Mouse (Mus musculus) kidney, embryonic 16.5 days (tissue): ENCODE results near the gene Smok3b. TPM values are rescaled to one million over a fixed set of nuclear protein-coding genes. Genes with fewer than 3 reads are reported as not detected.
"Not testable (repeated sequence)": the region's sequence is repeated elsewhere in the genome, so short reads cannot be mapped to it uniquely, and the experiment has no call there.

ENCODE experiments used
- ATAC-seq: fragments of 200-750 bp; cut with Nextera tagmentation; 2 replicates; pipeline ENCODE4 v1.8.0; 2017; ENCODE audit warnings: moderate TSS enrichment; ENCODE audit not compliant: low FRiP score, low TSS enrichment
- H3K27ac ChIP-seq: fragments of 300-500 bp; sonication (generic); 2 replicates; pipeline ENCODE4 v1.5.1; 2014; ENCODE audit warnings: low read length
- H3K27me3 ChIP-seq: fragments of 300-500 bp; sonication (generic); 2 replicates; pipeline ENCODE4 v1.6.1; 2014; ENCODE audit warnings: low read length, control low read depth, mixed read lengths; ENCODE audit not compliant: insufficient read depth
- H3K36me3 ChIP-seq: fragments of 300-500 bp; sonication (generic); 2 replicates; pipeline ENCODE4 v1.6.1; 2014; ENCODE audit warnings: low read length, control low read depth, mixed read lengths; ENCODE audit not compliant: insufficient read depth
- H3K4me1 ChIP-seq: fragments of 300-500 bp; sonication (generic); 2 replicates; pipeline ENCODE4 v1.6.1; 2014; ENCODE audit warnings: low read length, control low read depth, mixed read lengths; ENCODE audit not compliant: insufficient read depth
- H3K4me2 ChIP-seq: fragments of 300-500 bp; sonication (generic); replicated peaks from 2 replicates; pipeline ENCODE4 v1.6.1; 2014; ENCODE audit warnings: low read depth, low read length
- H3K4me3 ChIP-seq: fragments of 300-500 bp; sonication (generic); 2 replicates; pipeline ENCODE4 v1.5.1; 2014; ENCODE audit warnings: mild to moderate bottlenecking, low read length
- H3K9ac ChIP-seq: fragments of 300-500 bp; sonication (generic); replicated peaks from 2 replicates; pipeline ENCODE4 v1.6.1; 2014; ENCODE audit warnings: low read length
- H3K9me3 ChIP-seq: fragments of 300-500 bp; sonication (generic); 2 replicates; pipeline ENCODE4 v1.6.1; 2016; ENCODE audit warnings: low read length, control low read depth
- WGBS: fragments of 180-500 bp; shearing (Covaris S2); extraction: QIAGEN DNeasy Blood & Tissue Kit; methylation state at CpG from one replicate; pipeline ENCODE4 v1.1.7; 2014; 5-methylcytosine and 5-hydroxymethylcytosine counted together
- polyA plus RNA-seq: library from polyadenylated mRNA; unstranded; fragments of >200 nt; fragmentation: Nextera tagmentation; extraction: Ambion mirVana; gene quantifications from 2 replicates; pipeline ENCODE4 v1.2.1, GENCODE M21; 2015

Gene Smok3b
- polyA plus RNA-seq, 1 experiment from 2014 or later, result not detected

DNA sequence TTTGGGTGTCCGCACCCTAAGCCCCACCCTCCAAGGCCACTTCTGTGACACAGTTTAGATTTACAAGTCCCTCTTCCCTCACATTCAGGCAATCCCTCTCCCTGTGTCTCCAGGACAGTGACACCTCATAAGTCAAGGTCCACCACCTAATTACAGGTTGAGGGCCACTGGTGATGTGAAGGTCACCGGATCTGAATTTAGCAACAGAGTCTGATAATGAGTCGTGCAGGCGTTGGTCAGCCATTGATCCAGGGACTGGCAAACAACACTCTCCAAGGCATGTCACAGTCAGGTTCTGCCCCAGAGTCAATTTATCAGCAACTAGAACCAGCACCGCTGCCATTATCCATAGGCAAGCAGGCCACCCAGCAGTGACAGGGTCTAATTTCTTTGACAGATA, 8.8 kb upstream of the Smok3b start:
- H3K9ac ChIP-seq, result no peak overlapping the region
- ATAC-seq, result no peak
- 0 out of 2 replicates have a peak, but pooled peaks cover 6% of the 10 kb centered on the region for H3K9me3 ChIP-seq
- no peaks in the 10 kb centered on the region for H3K27me3 ChIP-seq
- H3K36me3 ChIP-seq, result no peaks in the 10 kb centered on the region
- 85% methylated on average over 5 of the region's 5 CpGs for WGBS
- no peak overlapping the region for H3K27ac ChIP-seq
- no peaks in the 10 kb centered on the region for H3K4me1 ChIP-seq
- H3K4me3 ChIP-seq, result no peak overlapping the region
- H3K4me2 ChIP-seq, result no peak overlapping the region

DNA sequence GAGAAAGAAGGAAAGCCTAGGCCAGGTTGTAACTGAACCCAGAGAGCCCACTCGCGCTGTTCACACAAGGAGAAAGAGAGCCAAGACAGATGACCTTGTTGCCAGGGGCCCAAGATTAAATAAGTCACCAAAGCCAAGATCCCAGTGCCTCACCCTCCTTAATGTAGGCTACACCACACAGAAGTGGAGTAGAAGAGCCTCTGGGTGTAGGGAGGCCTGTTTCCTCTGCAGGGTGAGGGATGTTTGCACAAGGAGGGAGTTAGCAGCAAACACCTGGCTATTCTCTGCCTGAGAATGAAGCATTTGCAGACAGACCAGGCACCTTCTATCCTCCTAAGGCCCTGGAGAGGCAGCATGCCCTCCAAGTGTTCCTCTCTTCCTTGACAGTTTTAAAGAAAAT, 4.7 kb upstream of the Smok3b start:
- no peak overlapping the region for H3K4me2 ChIP-seq
- H3K36me3 ChIP-seq, result no peaks in the 10 kb centered on the region
- H3K9me3 ChIP-seq, result 0 out of 2 replicates have a peak, but pooled peaks cover under 1% of the 10 kb centered on the region
- 96% methylated on average over 2 of the region's 2 CpGs for WGBS
- H3K4me3 ChIP-seq, result no peak overlapping the region
- no peaks in the 10 kb centered on the region for H3K27me3 ChIP-seq
- no peak overlapping the region for H3K27ac ChIP-seq
- no peak overlapping the region for H3K9ac ChIP-seq
- no peak for ATAC-seq
- no peaks in the 10 kb centered on the region for H3K4me1 ChIP-seq

DNA sequence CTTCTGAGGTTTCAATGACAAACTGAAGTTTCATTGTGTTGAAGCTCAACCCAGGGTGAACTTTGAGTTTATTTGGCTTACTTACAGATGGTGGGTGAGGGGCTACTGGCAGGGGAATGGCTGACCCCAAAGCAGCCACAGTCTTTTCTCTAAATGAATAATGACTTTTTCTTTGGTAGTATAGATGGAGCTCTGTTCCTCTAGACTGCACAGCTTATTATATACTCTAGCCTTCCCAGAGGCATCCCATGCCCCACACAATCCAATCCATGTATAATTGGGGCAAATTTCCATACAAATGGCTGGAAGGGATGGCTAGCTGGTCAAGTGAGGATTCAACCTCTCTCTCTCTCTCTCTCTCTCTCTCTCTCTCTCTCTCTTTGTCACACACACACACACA, 4.2 kb upstream of the Smok3b start:
- Histone ChIP-seq H3K9ac (no peak overlapping the region), H3K36me3 (no peaks in the 10 kb centered on the region), H3K27me3 (no peaks in the 10 kb centered on the region), H3K9me3 (no peaks in the 10 kb centered on the region), H3K4me1 (no peaks in the 10 kb centered on the region), H3K27ac (no peak overlapping the region), H3K4me3 (no peak overlapping the region), H3K4me2 (no peak overlapping the region)
- ATAC-seq, result no peak

DNA sequence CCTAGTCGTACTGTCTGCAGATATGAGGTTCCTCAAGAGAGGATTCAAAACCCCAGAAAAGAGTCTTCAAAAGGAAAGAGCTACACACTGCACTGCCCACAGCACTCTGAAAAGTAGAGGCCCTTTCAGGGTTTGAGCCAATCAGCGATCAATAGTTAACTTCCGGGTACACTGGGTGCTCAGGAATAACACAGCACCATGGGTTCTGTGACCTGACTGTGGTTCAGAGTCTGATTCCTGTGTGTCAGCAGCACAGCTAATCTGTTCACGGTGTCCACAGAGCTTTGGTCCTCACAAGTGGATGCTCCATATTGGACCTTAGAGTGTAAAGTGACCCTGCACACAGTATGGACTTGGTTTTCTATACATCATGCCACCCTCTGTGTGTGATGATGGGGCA, 1.7 kb upstream of the Smok3b start:
- H3K36me3 ChIP-seq, H3K27me3 ChIP-seq, H3K9ac ChIP-seq, H3K4me3 ChIP-seq, H3K27ac ChIP-seq, H3K4me1 ChIP-seq, H3K9me3 ChIP-seq, ATAC-seq, H3K4me2 ChIP-seq: not testable (repeated sequence)
- 87% methylated on average over 3 of the region's 4 CpGs for WGBS

DNA sequence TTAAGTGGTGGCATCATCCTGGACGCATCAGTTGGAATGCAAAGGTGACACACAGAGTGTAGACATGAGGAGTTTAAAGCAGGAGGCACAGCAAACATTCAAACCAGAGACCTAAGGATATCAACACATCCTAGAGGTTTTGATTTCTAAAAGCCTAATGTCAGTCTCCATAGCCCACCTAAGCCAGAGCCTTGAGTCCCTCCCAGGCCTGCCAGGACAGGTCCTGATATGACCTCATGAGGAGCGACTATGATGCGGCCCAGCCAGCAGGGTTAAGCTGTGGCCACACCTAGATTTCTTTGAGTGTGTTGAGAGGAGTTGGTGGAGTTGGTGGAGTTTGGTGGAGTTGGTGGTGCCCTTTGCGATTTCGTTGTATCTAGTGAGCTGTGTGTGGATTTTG, 31.7 kb downstream of the Smok3b start, which contains the start of gene Smok3c:
Gene Smok3c, plus strand, starts transcription at position 301 of the 400 bp plus-strand sequence.
- H3K4me3 ChIP-seq, ATAC-seq, H3K4me2 ChIP-seq, H3K4me1 ChIP-seq, H3K9ac ChIP-seq, H3K9me3 ChIP-seq, H3K36me3 ChIP-seq, H3K27ac ChIP-seq, H3K27me3 ChIP-seq: not testable (repeated sequence)
- no CpG with 5 or more reads among the region's 5 CpGs for WGBS

DNA sequence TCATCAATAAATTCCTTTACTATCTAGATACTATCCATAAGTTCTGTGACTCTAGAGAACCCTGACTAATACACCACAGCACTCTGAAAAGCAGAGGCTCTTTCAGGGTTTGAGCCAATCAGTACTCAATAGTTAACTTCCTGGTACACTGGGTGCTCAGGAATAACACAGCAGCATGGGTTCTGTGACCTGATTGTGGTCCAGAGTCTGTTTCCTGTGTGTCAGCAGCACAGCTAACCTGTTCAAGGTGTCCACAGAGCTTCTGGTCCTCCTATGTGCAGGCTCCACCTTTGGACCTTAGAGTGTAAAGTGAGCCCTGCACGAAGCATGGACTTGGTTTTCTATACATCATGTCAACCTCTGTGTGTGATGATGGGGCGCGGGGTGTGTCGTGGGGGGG, 52.6 kb downstream of the Smok3b start:
- Histone ChIP-seq H3K4me1 (no peaks in the 10 kb centered on the region), H3K27ac (no peak overlapping the region), H3K4me2 (no peak overlapping the region), H3K27me3 (no peaks in the 10 kb centered on the region), H3K4me3 (no peak overlapping the region), H3K9ac (no peak overlapping the region), H3K36me3 (no peaks in the 10 kb centered on the region), H3K9me3 (no peaks in the 10 kb centered on the region)
- WGBS, result 84% methylated on average over 4 of the region's 4 CpGs
- no peak for ATAC-seq

DNA sequence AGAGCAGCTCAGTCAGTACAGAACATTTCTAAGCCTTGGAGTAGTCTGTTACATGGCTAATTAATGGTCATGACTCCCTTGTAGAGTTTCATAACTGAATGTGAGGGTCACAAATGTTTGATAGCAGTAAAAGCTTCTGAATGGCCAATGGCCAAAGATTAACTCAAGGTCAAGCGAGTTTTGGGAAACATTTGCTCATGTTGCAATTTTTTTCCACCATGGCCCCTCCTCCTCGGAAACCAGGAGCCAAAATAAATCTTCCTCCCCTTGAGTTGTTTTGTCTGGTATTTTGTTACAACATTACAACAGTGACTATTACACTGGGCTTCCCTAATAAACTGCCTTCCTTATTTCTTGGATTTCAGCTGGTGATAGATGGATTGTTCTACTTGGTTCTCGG, 54.5 kb downstream of the Smok3b start:
- Histone ChIP-seq H3K4me3 (no peak overlapping the region), H3K36me3 (no peaks in the 10 kb centered on the region), H3K4me2 (no peak overlapping the region), H3K9ac (no peak overlapping the region), H3K27ac (no peak overlapping the region), H3K9me3 (no peaks in the 10 kb centered on the region), H3K4me1 (no peaks in the 10 kb centered on the region), H3K27me3 (no peaks in the 10 kb centered on the region)
- WGBS, result 66% methylated on average over 3 of the region's 3 CpGs
- no peak for ATAC-seq

DNA sequence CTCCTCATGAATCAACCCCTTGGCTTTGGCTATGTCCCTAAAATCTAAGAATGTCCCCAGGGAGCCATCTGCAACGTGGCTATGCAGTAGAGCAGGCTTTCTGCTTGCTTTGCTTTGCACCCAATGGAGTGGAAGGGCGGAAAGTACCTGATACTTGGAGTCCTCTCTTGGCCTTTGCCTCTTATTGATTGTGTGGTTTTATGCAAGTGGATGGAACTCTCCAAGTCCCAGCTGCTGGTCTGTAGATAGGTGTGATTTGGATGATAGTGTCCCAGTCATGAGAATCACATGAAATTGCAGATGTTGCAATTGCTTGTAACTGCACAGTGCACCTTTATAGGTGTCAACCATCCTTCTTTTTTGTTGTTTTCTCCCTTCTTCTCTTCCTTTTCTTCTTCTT, 54.9 kb downstream of the Smok3b start:
- H3K27me3 ChIP-seq, result no peaks in the 10 kb centered on the region
- WGBS, result 57% methylated on average over 2 of the region's 2 CpGs

DNA sequence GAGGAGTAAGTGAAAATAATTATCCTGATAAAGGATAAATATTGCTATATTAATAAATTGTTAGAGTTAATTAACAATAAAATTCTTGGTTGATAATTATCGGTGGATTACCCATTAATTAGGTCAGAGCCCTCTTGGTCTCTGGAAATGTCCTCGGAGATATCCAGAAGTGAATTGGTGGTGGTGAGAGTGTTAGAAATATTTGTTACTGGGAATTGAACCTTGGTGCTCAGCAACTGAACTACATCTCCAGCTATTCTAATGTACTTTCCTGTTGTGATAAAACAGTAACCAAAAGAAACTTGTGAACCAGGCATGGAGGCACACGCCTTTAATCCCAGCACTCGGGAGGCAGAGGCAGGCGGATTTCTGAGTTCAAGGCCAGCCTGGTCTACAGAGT, 59.2 kb downstream of the Smok3b start:
- H3K27ac ChIP-seq, result no peak overlapping the region
- no peak overlapping the region for H3K4me3 ChIP-seq
- 82% methylated on average over 5 of the region's 5 CpGs for WGBS
- no peak overlapping the region for H3K4me2 ChIP-seq
- peaks cover 3% of the 10 kb centered on the region for H3K4me1 ChIP-seq
- no peaks in the 10 kb centered on the region for H3K9me3 ChIP-seq
- no peaks in the 10 kb centered on the region for H3K27me3 ChIP-seq
- no peak overlapping the region for H3K9ac ChIP-seq
- ATAC-seq, result no peak
- no peaks in the 10 kb centered on the region for H3K36me3 ChIP-seq

More for the DNA sequence above, 54.9 kb downstream of the Smok3b start:
- Histone ChIP-seq H3K27ac (no peak overlapping the region), H3K9ac (no peak overlapping the region), H3K4me1 (no peaks in the 10 kb centered on the region), H3K4me3 (no peak overlapping the region), H3K36me3 (no peaks in the 10 kb centered on the region), H3K4me2 (no peak overlapping the region), H3K9me3 (no peaks in the 10 kb centered on the region)
- ATAC-seq, result no peak

DNA sequence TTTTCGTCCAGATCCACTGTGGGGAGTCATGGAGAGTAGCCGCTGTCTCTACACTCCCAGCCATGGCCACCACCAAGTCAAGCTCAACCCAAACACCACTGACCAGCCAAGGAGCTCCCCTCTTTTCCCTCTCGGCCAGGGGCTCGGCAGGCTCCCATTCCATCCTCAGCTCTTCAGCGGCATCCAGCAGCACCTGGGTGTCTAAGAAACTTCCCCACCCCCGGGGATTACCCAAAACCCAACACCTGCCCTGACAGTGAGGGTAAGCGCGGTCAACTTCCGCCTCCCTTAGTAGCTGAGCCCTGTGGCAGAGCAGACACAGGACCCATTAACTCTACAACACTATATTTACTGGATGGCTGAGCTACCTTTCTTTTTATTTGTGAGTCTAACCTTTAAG, 60.2 kb downstream of the Smok3b start:
- ATAC-seq, result no peak
- Histone ChIP-seq H3K27ac (no peak overlapping the region), H3K9me3 (no peaks in the 10 kb centered on the region), H3K9ac (no peak overlapping the region), H3K27me3 (no peaks in the 10 kb centered on the region), H3K4me3 (no peak overlapping the region), H3K36me3 (no peaks in the 10 kb centered on the region), H3K4me1 (peaks cover 5% of the 10 kb centered on the region), H3K4me2 (no peak overlapping the region)
- 82% methylated on average over 9 of the region's 9 CpGs for WGBS
